Mouse (Mus musculus) limb, embryonic 11.5 days (tissue): ENCODE measurements around the gene Sipa1l2. TPM values are rescaled to one million over a fixed set of nuclear protein-coding genes. Genes with fewer than 3 reads are reported as not detected.

ENCODE experiments used
- ATAC-seq: fragments of 200-750 bp; cut with Nextera tagmentation; 2 replicates; pipeline ENCODE4 v1.8.0; 2017; ENCODE audit warnings: low read depth; ENCODE audit not compliant: insufficient number of reproducible peaks, low FRiP score, low TSS enrichment
- DNase-seq: peaks from one replicate; pipeline ENCODE4 v3.0.0-alpha.2; 2015; ENCODE audit warnings: low spot score
- H3K27ac ChIP-seq: fragments of 300-500 bp; sonication (generic); replicated peaks from 2 replicates; pipeline ENCODE4 v1.5.1; 2014; ENCODE audit warnings: low read depth, mild to moderate bottlenecking, low read length
- H3K27me3 ChIP-seq: fragments of 300-500 bp; sonication (generic); 2 replicates; pipeline ENCODE4 v1.6.1; 2014; ENCODE audit warnings: mild to moderate bottlenecking, low read length, mixed read lengths; ENCODE audit not compliant: control insufficient read depth, insufficient read depth
- H3K36me3 ChIP-seq: fragments of 300-500 bp; sonication (generic); 2 replicates; pipeline ENCODE4 v1.6.1; 2014; ENCODE audit warnings: mild to moderate bottlenecking, low read length, moderate library complexity, mixed read lengths; ENCODE audit not compliant: control insufficient read depth, insufficient read depth
- H3K4me1 ChIP-seq: fragments of 300-500 bp; sonication (generic); 2 replicates; pipeline ENCODE4 v1.6.1; 2014; ENCODE audit warnings: low read length, mixed read lengths; ENCODE audit not compliant: control insufficient read depth, insufficient read depth
- H3K4me2 ChIP-seq: fragments of 300-500 bp; sonication (generic); 2 replicates; pipeline ENCODE4 v1.6.1; 2014; ENCODE audit warnings: low read depth, mild to moderate bottlenecking, moderate library complexity; ENCODE audit not compliant: severe bottlenecking
- H3K4me3 ChIP-seq: fragments of 300-500 bp; sonication (generic); 2 replicates; pipeline ENCODE4 v1.5.1; 2014; ENCODE audit warnings: low read depth, low read length
- H3K9ac ChIP-seq: fragments of 300-500 bp; sonication (generic); 2 replicates; pipeline ENCODE4 v1.6.1; 2014; ENCODE audit warnings: mild to moderate bottlenecking, low read length
- H3K9me3 ChIP-seq: fragments of 300-500 bp; sonication (generic); 2 replicates; pipeline ENCODE4 v1.6.1; 2016; ENCODE audit warnings: low read length; ENCODE audit not compliant: control insufficient read depth
- WGBS: fragments of 180-500 bp; shearing (Covaris S2); extraction: QIAGEN DNeasy Blood & Tissue Kit; methylation state at CpG from one replicate; pipeline ENCODE4 v1.1.7; 2014; 5-methylcytosine and 5-hydroxymethylcytosine counted together
- polyA plus RNA-seq: library from polyadenylated mRNA; unstranded; fragments of >200 nt; fragmentation: Nextera tagmentation; extraction: Ambion mirVana; gene quantifications from 2 replicates; pipeline ENCODE4 v1.2.1, GENCODE M21; 2014

The Sipa1l2 gene
- polyA plus RNA-seq, 1 experiment from 2014 or later, result 8.5 TPM

DNA sequence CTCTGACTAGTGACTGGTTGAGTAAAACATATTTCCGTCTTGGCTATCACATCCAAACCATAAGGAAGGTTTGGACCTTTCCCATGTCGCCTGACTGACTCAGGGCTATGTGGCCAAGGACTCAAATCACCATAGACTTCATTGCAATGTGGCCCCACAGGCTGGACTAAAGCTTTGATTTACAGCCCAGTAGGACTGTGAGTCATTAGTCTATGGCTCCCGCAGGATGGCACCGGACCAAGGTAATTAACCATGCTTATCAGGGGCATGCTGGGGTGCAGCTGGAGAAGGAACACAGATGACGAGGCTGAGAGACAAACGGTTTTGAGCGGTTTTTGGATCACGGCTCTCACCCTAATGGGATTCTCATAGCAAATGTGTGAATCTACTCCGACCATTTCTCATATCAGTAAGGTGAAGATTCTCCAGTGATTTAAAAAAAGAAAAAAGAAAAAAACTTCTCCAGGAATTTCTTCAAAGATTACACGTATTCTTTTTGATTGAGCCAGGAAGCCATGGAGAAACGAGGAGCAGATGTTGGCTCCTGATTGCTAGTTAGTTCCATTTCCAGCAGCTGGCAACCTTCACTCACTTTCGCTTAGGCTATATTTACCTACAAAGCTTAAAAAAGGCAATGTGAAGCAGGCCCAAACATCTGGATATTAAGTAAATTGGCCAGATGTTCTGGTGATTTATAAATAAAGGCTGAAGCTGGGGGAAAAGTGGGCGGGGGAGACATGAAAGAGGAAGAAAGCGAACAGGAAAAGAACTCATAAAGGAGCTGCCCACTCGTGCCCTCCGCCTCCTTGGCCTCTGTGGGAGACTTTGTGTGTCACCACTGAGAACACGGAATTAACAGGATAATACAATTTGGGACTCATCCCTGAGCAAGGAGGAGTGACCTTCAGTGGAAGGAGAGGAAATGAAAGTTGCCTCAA lies 26.2 kb upstream of the Sipa1l2 start:
- Histone ChIP-seq H3K4me3 (no peak overlapping the region), H3K9me3 (no peaks in the 10 kb centered on the region), H3K9ac (no peak overlapping the region), H3K27me3 (no peaks in the 10 kb centered on the region), H3K27ac (no peak overlapping the region), H3K36me3 (no peaks in the 10 kb centered on the region), H3K4me1 (peaks cover 11% of the 10 kb centered on the region), H3K4me2 (no peak overlapping the region)
- DNase-seq (peak; percentile 50), ATAC-seq (no peak)
- 15% methylated on average over 17 of the region's 17 CpGs for WGBS

DNA sequence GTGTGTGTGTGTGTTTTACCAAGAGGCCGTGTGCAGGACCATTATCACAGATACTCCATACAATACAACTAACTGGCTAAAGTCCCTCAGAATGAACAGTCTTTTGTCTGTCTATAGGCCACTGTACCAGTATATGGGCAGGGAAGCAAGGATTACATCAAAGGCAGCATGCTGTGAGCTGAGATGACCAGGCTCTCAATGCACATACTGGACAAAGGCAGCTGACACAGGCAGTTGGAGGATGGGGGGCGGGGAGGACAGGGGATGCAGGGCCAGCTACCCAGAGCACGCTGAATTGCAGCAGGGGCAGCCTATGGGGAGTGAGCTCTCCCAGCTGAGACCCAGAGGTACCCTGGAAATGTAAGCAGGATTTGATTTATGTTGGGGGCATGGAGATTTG lies 20.8 kb upstream of the Sipa1l2 start:
- WGBS, result 45% methylated on average over 3 of the region's 3 CpGs
- no peak for ATAC-seq

GRCm38 (mm10) chr8:125586587-125586986 lies 17.0 kb upstream of the Sipa1l2 start:
- H3K9me3 ChIP-seq, result no peaks in the 10 kb centered on the region
- peaks cover 16% of the 10 kb centered on the region for H3K4me1 ChIP-seq
- 85% methylated on average over 7 of the region's 7 CpGs for WGBS
- H3K27ac ChIP-seq, result no peak overlapping the region
- H3K9ac ChIP-seq, result no peak overlapping the region
- H3K4me2 ChIP-seq, result no peak overlapping the region
- DNase-seq (no peak), ATAC-seq (no peak)
- H3K27me3 ChIP-seq, result no peaks in the 10 kb centered on the region
- H3K36me3 ChIP-seq, result no peaks in the 10 kb centered on the region
- no peak overlapping the region for H3K4me3 ChIP-seq

More for the DNA sequence above, 20.8 kb upstream of the Sipa1l2 start:
- Histone ChIP-seq H3K4me2 (no peak overlapping the region), H3K4me3 (no peak overlapping the region), H3K36me3 (no peaks in the 10 kb centered on the region), H3K27ac (no peak overlapping the region), H3K4me1 (peaks cover 16% of the 10 kb centered on the region), H3K27me3 (no peaks in the 10 kb centered on the region), H3K9me3 (no peaks in the 10 kb centered on the region), H3K9ac (no peak overlapping the region)
- no peak for DNase-seq

GRCm38 (mm10) chr8:125584276-125584675 lies 14.7 kb upstream of the Sipa1l2 start:
- no peak overlapping the region for H3K27ac ChIP-seq
- no peak for DNase-seq
- H3K4me1 ChIP-seq, result no peaks in the 10 kb centered on the region
- H3K4me2 ChIP-seq, result no peak overlapping the region
- H3K9ac ChIP-seq, result no peak overlapping the region
- no peaks in the 10 kb centered on the region for H3K27me3 ChIP-seq
- no peaks in the 10 kb centered on the region for H3K36me3 ChIP-seq
- H3K9me3 ChIP-seq, result no peaks in the 10 kb centered on the region
- 65% methylated on average over 3 of the region's 3 CpGs for WGBS
- ATAC-seq, result no peak
- no peak overlapping the region for H3K4me3 ChIP-seq

- Histone ChIP-seq H3K27me3 (no peaks in the 10 kb centered on the region), H3K27ac (no peak overlapping the region), H3K4me1 (no peaks in the 10 kb centered on the region), H3K4me3 (no peak overlapping the region), H3K9ac (no peak overlapping the region), H3K36me3 (no peaks in the 10 kb centered on the region), H3K4me2 (no peak overlapping the region), H3K9me3 (no peaks in the 10 kb centered on the region)
- DNase-seq (no peak), ATAC-seq (no peak)
- 93% methylated on average over 5 of the region's 5 CpGs for WGBS
Observed at GRCm38 (mm10) chr8:125580426-125580825, 10.8 kb upstream of the Sipa1l2 start.

DNA sequence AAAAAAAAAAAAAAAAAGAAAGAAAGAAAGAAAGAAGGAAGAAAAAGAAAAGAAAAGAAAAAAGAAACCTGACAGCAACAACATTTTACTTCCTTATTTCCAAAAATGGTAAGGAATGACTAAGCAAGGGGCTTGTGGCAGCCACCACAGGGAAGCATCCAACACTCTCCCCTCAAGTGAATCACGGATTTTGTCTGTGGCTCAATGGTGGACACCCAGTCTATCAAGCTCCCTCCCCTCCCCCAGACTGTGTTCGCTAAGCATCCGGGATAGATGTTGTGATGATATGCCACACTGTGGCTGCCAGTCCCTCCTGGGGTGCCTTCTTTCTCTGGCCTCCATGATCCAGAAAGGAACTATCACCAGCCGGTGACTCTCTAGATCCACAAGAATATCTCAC lies 6.5 kb upstream of the Sipa1l2 start:
- no peak for DNase-seq
- ATAC-seq, result no peak
- no peak overlapping the region for H3K27ac ChIP-seq
- H3K4me1 ChIP-seq, result no peaks in the 10 kb centered on the region
- no peaks in the 10 kb centered on the region for H3K27me3 ChIP-seq
- H3K4me3 ChIP-seq, result no peak overlapping the region
- no peak overlapping the region for H3K4me2 ChIP-seq
- WGBS, result 81% methylated on average over 4 of the region's 4 CpGs
- H3K9ac ChIP-seq, result no peak overlapping the region
- no peaks in the 10 kb centered on the region for H3K36me3 ChIP-seq
- H3K9me3 ChIP-seq, result peaks cover 1% of the 10 kb centered on the region; the same call in 1 of the 2 replicates

DNA sequence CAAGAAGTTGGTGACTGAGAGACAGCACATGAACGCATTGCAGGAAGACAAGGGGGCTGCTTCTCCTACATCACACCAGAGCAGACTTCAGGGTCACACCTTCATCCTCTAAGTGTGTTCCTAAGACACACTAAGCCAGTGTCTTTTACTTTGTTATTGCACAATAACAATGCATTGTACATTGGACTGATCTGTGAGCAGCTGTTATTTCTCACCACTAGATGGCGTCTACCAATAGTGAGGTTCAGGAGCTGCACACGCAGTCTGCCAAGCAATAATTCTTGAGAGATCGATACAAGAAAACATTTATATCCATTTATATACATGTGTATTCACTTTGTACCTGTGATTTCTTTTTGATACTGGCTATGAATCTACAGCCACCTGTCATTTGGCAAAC lies 4.7 kb upstream of the Sipa1l2 start:
- 34% methylated on average over 4 of the region's 4 CpGs for WGBS

DNA sequence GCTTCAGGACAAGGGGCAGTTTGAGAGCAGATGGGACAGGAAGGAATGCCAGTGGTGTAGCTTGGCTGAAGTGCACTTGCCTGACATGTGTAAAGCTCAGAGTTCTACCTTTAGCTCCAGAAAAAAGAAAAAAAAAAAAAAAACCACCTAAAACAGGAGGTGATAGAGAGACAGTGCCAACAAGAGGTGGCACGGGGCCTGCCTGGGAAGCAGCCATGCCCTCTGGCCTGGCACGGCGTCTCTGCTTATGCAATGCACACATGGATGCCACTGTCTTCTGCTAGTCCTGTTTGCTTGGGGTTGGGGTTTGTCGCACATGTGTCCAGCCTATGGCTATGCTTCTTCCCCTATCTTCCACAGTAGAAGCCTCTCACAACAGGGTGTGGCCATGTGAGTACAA lies 2.6 kb upstream of the Sipa1l2 start:
- Histone ChIP-seq H3K27me3 (no peaks in the 10 kb centered on the region), H3K4me1 (0 out of 2 replicates have a peak, but pooled peaks cover 3% of the 10 kb centered on the region), H3K4me3 (no peak overlapping the region), H3K4me2 (no peak overlapping the region), H3K36me3 (no peaks in the 10 kb centered on the region), H3K27ac (no peak overlapping the region), H3K9me3 (peaks cover 3% of the 10 kb centered on the region; the same call in 1 of the 2 replicates), H3K9ac (no peak overlapping the region)
- ATAC-seq (no peak), DNase-seq (no peak)
- WGBS, result 96% methylated on average over 4 of the region's 4 CpGs

More for the DNA sequence above, 4.7 kb upstream of the Sipa1l2 start:
- H3K9ac ChIP-seq, result no peak overlapping the region
- no peak overlapping the region for H3K27ac ChIP-seq
- H3K36me3 ChIP-seq, result no peaks in the 10 kb centered on the region
- no peaks in the 10 kb centered on the region for H3K4me1 ChIP-seq
- no peak overlapping the region for H3K4me2 ChIP-seq
- ATAC-seq, result no peak
- H3K9me3 ChIP-seq, result peaks cover 3% of the 10 kb centered on the region; the same call in 1 of the 2 replicates
- no peak overlapping the region for H3K4me3 ChIP-seq
- DNase-seq, result no peak
- no peaks in the 10 kb centered on the region for H3K27me3 ChIP-seq
